In genomic region chr11:100391884-100392345, GRCm38 (mm10) we compare ENCODE assay signal across 16 mouse cellular contexts. TPM values are rescaled to one million over a fixed set of nuclear protein-coding genes. Genes with fewer than 3 reads are reported as not detected.
DNase-seq lines count a peak whose midpoint lies in the region; ATAC-seq and TF ChIP-seq lines count a peak whose summit lies in the region.
"Had no signal": no experiment of that assay in that cellular context is flagged by ENCODE, and none has a peak within 500 bp of the region (broad histone marks: within the 10 kb centered on the region; RNA-seq: fewer than 3 reads in every experiment).

No protein-coding gene starts in this region.

- H3K4me1 ChIP-seq in kidney, adult 2 months (ENCODE audit: control insufficient read depth, insufficient read depth, low read length), result peaks cover 68% of the 10 kb centered on the region
- H3K4me1 ChIP-seq in lung, embryonic 15.5 days, result peaks cover 99% of the 10 kb centered on the region
- H3K4me1 ChIP-seq in stomach, embryonic 16.5 days (ENCODE audit: control insufficient read depth, insufficient read depth, low read length), result peaks cover 89% of the 10 kb centered on the region

- DNase-seq in gastrocnemius, adult 2 months, result no peak
- no peak for DNase-seq in gastrocnemius, postnatal 10 days
- DNase-seq in kidney, adult 2 months, result no peak
- DNase-seq in kidney, postnatal 10 days, result no peak
- DNase-seq in lung, adult 18-20 months, result no peak
- no peak for DNase-seq in right cerebral cortex, postnatal 36 days (ENCODE audit: low spot score in 2 of 2)
- DNase-seq: cerebellum, adult 2 months; thymus, postnatal 25 days had no signal

- intact Hi-C loops in gastrocnemius, adult 2 months (cut with DNase I), result no loop called here

- H3K36me3 ChIP-seq in kidney, adult 2 months (ENCODE audit: control insufficient read depth, insufficient read depth, low read length), result no peaks in the 10 kb centered on the region
- H3K36me3 ChIP-seq in lung, embryonic 15.5 days, result no peaks in the 10 kb centered on the region
- H3K36me3 ChIP-seq in stomach, embryonic 16.5 days (ENCODE audit: control insufficient read depth, insufficient read depth, low read length), result no peaks in the 10 kb centered on the region
- H3K36me3 ChIP-seq: forebrain, embryonic 15.5 days had no signal

- H3K27me3 ChIP-seq in kidney, adult 2 months (replicated peaks; ENCODE audit: control insufficient read depth, insufficient read depth, low read length), result no peaks in the 10 kb centered on the region
- H3K27me3 ChIP-seq in lung, embryonic 15.5 days, result no peaks in the 10 kb centered on the region
- no peaks in the 10 kb centered on the region for H3K27me3 ChIP-seq in stomach, embryonic 16.5 days (ENCODE audit: control insufficient read depth, insufficient read depth, low read length)

- H3K4me3 ChIP-seq in gastrocnemius, adult 2 months, result peak overlapping the region; percentile 98
- H3K4me3 ChIP-seq in kidney, adult 2 months (ENCODE audit: insufficient read depth, low read depth, low read length), result no peak overlapping the region
- H3K4me3 ChIP-seq in lung, embryonic 15.5 days, result no peak overlapping the region
- H3K4me3 ChIP-seq in stomach, embryonic 16.5 days (replicated peaks; ENCODE audit: low read length), result no peak overlapping the region
- H3K4me3 ChIP-seq: erythroblast, embryonic 14.5 days; forebrain, embryonic 15.5 days had no signal

- peak overlapping the region; percentile 94 for H3K27ac ChIP-seq in gastrocnemius, adult 2 months
- peak overlapping the region; percentile 21; the same call in 1 of the 2 replicates for H3K27ac ChIP-seq in kidney, adult 2 months (ENCODE audit: insufficient read depth, low read depth, low read length)
- H3K27ac ChIP-seq in lung, embryonic 15.5 days, result peak overlapping the region; percentile 88; the same call in 1 of the 2 replicates
- H3K27ac ChIP-seq in stomach, embryonic 16.5 days (ENCODE audit: low read length), result peak overlapping the region; percentile 82
- H3K27ac ChIP-seq: forebrain, embryonic 15.5 days had no signal

- no peaks in the 10 kb centered on the region for H3K9me3 ChIP-seq in lung, embryonic 15.5 days
- H3K9me3 ChIP-seq in stomach, embryonic 16.5 days (replicated peaks; ENCODE audit: control insufficient read depth, low read length), result no peaks in the 10 kb centered on the region
- H3K9me3 ChIP-seq: forebrain, embryonic 15.5 days had no signal

- TF ChIP-seq CTCF in gastrocnemius, adult 2 months (IDR thresholded peaks at IDR 0.05), result no peak
- no peak for TF ChIP-seq CTCF in kidney, adult 2 months (conservative IDR thresholded peaks at IDR 0.05; ENCODE audit: insufficient read depth, insufficient read length, low read depth, low read length)

- no peak overlapping the region for H3K4me2 ChIP-seq in lung, embryonic 15.5 days
- H3K4me2 ChIP-seq in stomach, embryonic 16.5 days (ENCODE audit: low read depth, low read length), result peak overlapping the region; percentile 16; the same call in 1 of the 2 replicates
- H3K4me2 ChIP-seq: forebrain, embryonic 15.5 days had no signal

- WGBS in kidney, adult 2 months, result 65% methylated on average over 7 of the region's 7 CpGs
- 84% methylated on average over 7 of the region's 7 CpGs for WGBS in lung, embryonic 15.5 days
- WGBS in stomach, embryonic 16.5 days, result 86% methylated on average over 7 of the region's 7 CpGs

- no peak for ATAC-seq in lung, embryonic 15.5 days (ENCODE audit: borderline replicate concordance, extremely low read depth, low FRiP score, low TSS enrichment)
- ATAC-seq in stomach, embryonic 16.5 days (ENCODE audit: insufficient read depth, low FRiP score), result no peak
- ATAC-seq: activated CD4-positive, CD25-positive, alpha-beta regulatory T cell, adult 4 months; forebrain, embryonic 15.5 days had no signal

- no peak for TF ChIP-seq POLR2A in kidney, adult 2 months (IDR thresholded peaks at IDR 0.05; ENCODE audit: low read depth, low read length)

- no peak overlapping the region for H3K9ac ChIP-seq in lung, embryonic 15.5 days
- H3K9ac ChIP-seq in stomach, embryonic 16.5 days (ENCODE audit: low read length), result no peak overlapping the region
- H3K9ac ChIP-seq: forebrain, embryonic 15.5 days; lung, embryonic 14.5 days had no signal

RNA-seq across cellular contexts. Expression of gene Jup, which starts 5.6 kb away (rescaled TPM):
- 100 to 1,000 TPM in 1 of 2 experiments, 10 to 100 TPM in 1; 68.6 to 104 TPM for total RNA-seq in gastrocnemius, adult 2 months (2021)
- 10 to 100 TPM; 81.4 to 90.0 TPM for total RNA-seq in gastrocnemius, postnatal 10 days (2021)
- 220 and 229 TPM in 2 replicates for polyA plus RNA-seq in kidney, adult 2 months (2012; rRNA removed)
- polyA plus RNA-seq in lung, embryonic 15.5 days (2015; fragmentation: Nextera tagmentation; extraction: Ambion mirVana), result 122 and 136 TPM in 2 replicates
- 247 and 328 TPM in 2 replicates for polyA plus RNA-seq in stomach, embryonic 16.5 days (2015; fragmentation: Nextera tagmentation; extraction: Ambion mirVana)

RNA-seq across cellular contexts. Expression of gene P3h4, which starts 22.7 kb away (rescaled TPM):
- 1 to 10 TPM; 2.0 to 4.6 TPM for total RNA-seq in gastrocnemius, adult 2 months (2021)
- total RNA-seq in gastrocnemius, postnatal 10 days (2021), result 10 to 100 TPM; 15.4 to 22.8 TPM
- polyA plus RNA-seq in kidney, adult 2 months (2012; rRNA removed), result 11.9 and 13.9 TPM in 2 replicates
- 71.5 and 73.4 TPM in 2 replicates for polyA plus RNA-seq in lung, embryonic 15.5 days (2015; fragmentation: Nextera tagmentation; extraction: Ambion mirVana)
- polyA plus RNA-seq in stomach, embryonic 16.5 days (2015; fragmentation: Nextera tagmentation; extraction: Ambion mirVana), result 56.7 and 62.1 TPM in 2 replicates
- polyA plus RNA-seq: activated CD4-positive, CD25-positive, alpha-beta regulatory T cell, adult 4 months; erythroblast, embryonic 14.5 days had no signal

RNA-seq across cellular contexts. Expression of gene Fkbp10, which starts 23.6 kb away (rescaled TPM):
- 1 to 10 TPM; 1.9 to 4.5 TPM for total RNA-seq in gastrocnemius, adult 2 months (2021)
- total RNA-seq in gastrocnemius, postnatal 10 days (2021), result 10 to 100 TPM; 46.6 to 65.6 TPM
- polyA plus RNA-seq in kidney, adult 2 months (2012; rRNA removed), result 12.5 and 15.9 TPM in 2 replicates
- polyA plus RNA-seq in lung, embryonic 15.5 days (2015; fragmentation: Nextera tagmentation; extraction: Ambion mirVana), result 142 and 143 TPM in 2 replicates
- 114 and 119 TPM in 2 replicates for polyA plus RNA-seq in stomach, embryonic 16.5 days (2015; fragmentation: Nextera tagmentation; extraction: Ambion mirVana)
- total RNA-seq: common myeloid progenitor, adult 5-6 weeks; megakaryocyte-erythroid progenitor cell, adult 5-6 weeks had no signal
- polyA plus RNA-seq: activated CD4-positive, CD25-positive, alpha-beta regulatory T cell, adult 4 months had no signal

RNA-seq across cellular contexts. Expression of gene Hap1, which starts 36.0 kb away (rescaled TPM):
- total RNA-seq in gastrocnemius, adult 2 months (2021), result under 1 TPM in 1 of 2 experiments, not detected in 1; 0.14 TPM
- 1 to 10 TPM in 1 of 2 experiments, under 1 TPM in 1; 0.73 to 1.3 TPM for total RNA-seq in gastrocnemius, postnatal 10 days (2021)
- polyA plus RNA-seq in kidney, adult 2 months (2012; rRNA removed), result 3.0 and 3.6 TPM in 2 replicates
- 19.8 and 20.7 TPM in 2 replicates for polyA plus RNA-seq in lung, embryonic 15.5 days (2015; fragmentation: Nextera tagmentation; extraction: Ambion mirVana)
- 13.2 and 13.5 TPM in 2 replicates for polyA plus RNA-seq in stomach, embryonic 16.5 days (2015; fragmentation: Nextera tagmentation; extraction: Ambion mirVana)
- total RNA-seq: common myeloid progenitor, adult 5-6 weeks; megakaryocyte-erythroid progenitor cell, adult 5-6 weeks had no signal

RNA-seq across cellular contexts. Expression of gene Nt5c3b, which starts 49.7 kb away (rescaled TPM):
- total RNA-seq in gastrocnemius, adult 2 months (2021), result 1 to 10 TPM; 6.6 to 8.8 TPM
- total RNA-seq in gastrocnemius, postnatal 10 days (2021), result 10 to 100 TPM; 19.3 to 24.4 TPM
- 29.3 and 32.0 TPM in 2 replicates for polyA plus RNA-seq in kidney, adult 2 months (2012; rRNA removed)
- polyA plus RNA-seq in lung, embryonic 15.5 days (2015; fragmentation: Nextera tagmentation; extraction: Ambion mirVana), result 129 and 133 TPM in 2 replicates
- polyA plus RNA-seq in stomach, embryonic 16.5 days (2015; fragmentation: Nextera tagmentation; extraction: Ambion mirVana), result 99.1 and 109 TPM in 2 replicates

Comparison
In these comparisons a context has a peak if more than half of its experiments do, and no peak if none do; other contexts are left out.
1. H3K27ac ChIP-seq: peak in every context shown above with its lines; median percentile 94 in gastrocnemius, adult 2 months; 88 in lung, embryonic 15.5 days; 82 in stomach, embryonic 16.5 days; 21 in kidney, adult 2 months.